Comparison of ENCODE assay signal across 9 mouse cellular contexts in genomic region chrX:59566017-59566679, GRCm38 (mm10). TPM values are rescaled to one million over a fixed set of nuclear protein-coding genes. Genes with fewer than 3 reads are reported as not detected.
DNase-seq lines count a peak whose midpoint lies in the region; ATAC-seq lines count a peak whose summit lies in the region.
"Had no signal": no experiment of that assay in that cellular context is flagged by ENCODE, and none has a peak within 500 bp of the region (broad histone marks: within the 10 kb centered on the region; RNA-seq: fewer than 3 reads in every experiment).

No protein-coding gene starts in this region.

- no peaks in the 10 kb centered on the region for H3K9me3 ChIP-seq in kidney, embryonic 14.5 days (ENCODE audit: control insufficient read depth, low read length)
- no peaks in the 10 kb centered on the region for H3K9me3 ChIP-seq in embryonic facial prominence, embryonic 13.5 days
- H3K9me3 ChIP-seq in hindbrain, embryonic 15.5 days, result no peaks in the 10 kb centered on the region
- no peaks in the 10 kb centered on the region for H3K9me3 ChIP-seq in midbrain, embryonic 15.5 days

- no peaks in the 10 kb centered on the region for H3K4me1 ChIP-seq in kidney, embryonic 14.5 days (ENCODE audit: control insufficient read depth, insufficient read depth, low read length)
- H3K4me1 ChIP-seq in embryonic facial prominence, embryonic 13.5 days, result no peaks in the 10 kb centered on the region
- 0 out of 2 replicates have a peak, but pooled peaks cover 4% of the 10 kb centered on the region for H3K4me1 ChIP-seq in hindbrain, embryonic 15.5 days (replicated peaks)
- peaks cover 4% of the 10 kb centered on the region; the same call in 1 of the 2 replicates for H3K4me1 ChIP-seq in midbrain, embryonic 15.5 days

- H3K27ac ChIP-seq in kidney, embryonic 14.5 days (ENCODE audit: low read depth, low read length), result no peak overlapping the region
- no peak overlapping the region for H3K27ac ChIP-seq in embryonic facial prominence, embryonic 13.5 days
- H3K27ac ChIP-seq in hindbrain, embryonic 15.5 days (replicated peaks), result peak overlapping the region; percentile 80
- peak overlapping the region; percentile 85 for H3K27ac ChIP-seq in midbrain, embryonic 15.5 days

- H3K4me2 ChIP-seq in kidney, embryonic 14.5 days (replicated peaks; ENCODE audit: low read depth, low read length), result peak overlapping the region; percentile 61
- peak overlapping the region; percentile 69 for H3K4me2 ChIP-seq in embryonic facial prominence, embryonic 13.5 days
- peak overlapping the region; percentile 69 for H3K4me2 ChIP-seq in hindbrain, embryonic 15.5 days
- peak overlapping the region; percentile 61 for H3K4me2 ChIP-seq in midbrain, embryonic 15.5 days

- no peak overlapping the region for H3K9ac ChIP-seq in kidney, embryonic 14.5 days (ENCODE audit: low read depth, low read length)
- H3K9ac ChIP-seq in embryonic facial prominence, embryonic 13.5 days, result no peak overlapping the region
- peak overlapping the region; percentile 66 for H3K9ac ChIP-seq in hindbrain, embryonic 15.5 days
- peak overlapping the region; percentile 61 for H3K9ac ChIP-seq in midbrain, embryonic 15.5 days

- no peak for DNase-seq in kidney, postnatal 14 days
- peak; percentile 27 for DNase-seq in Muller cell, postnatal 12 days (ENCODE audit: inconsistent ontology term)
- DNase-seq in thymus, postnatal 4 days, result peak; percentile 29
- no peak for DNase-seq in adipocyte (ENCODE audit: low spot score)

- H3K4me3 ChIP-seq in kidney, embryonic 14.5 days (ENCODE audit: low read length), result peak overlapping the region; percentile 4; the same call in 1 of the 2 replicates
- peak overlapping the region; percentile 49 for H3K4me3 ChIP-seq in embryonic facial prominence, embryonic 13.5 days
- peak overlapping the region; percentile 61 for H3K4me3 ChIP-seq in hindbrain, embryonic 15.5 days
- H3K4me3 ChIP-seq in midbrain, embryonic 15.5 days, result peak overlapping the region; percentile 56

- ATAC-seq in kidney, embryonic 14.5 days (ENCODE audit: low FRiP score, low TSS enrichment), result peak; percentile 62
- ATAC-seq in embryonic facial prominence, embryonic 13.5 days (ENCODE audit: insufficient number of reproducible peaks, insufficient read depth, low FRiP score, low TSS enrichment, low read depth), result 0 out of 2 replicates have a peak, but pooled peaks have one; percentile 27
- ATAC-seq in hindbrain, embryonic 15.5 days (ENCODE audit: low FRiP score, low read depth), result peak; percentile 60; the same call in 1 of the 2 replicates
- ATAC-seq in midbrain, embryonic 15.5 days (replicated peaks), result peak; percentile 66

- 38% methylated on average over 18 of the region's 18 CpGs for WGBS in kidney, embryonic 14.5 days
- whole genome bisulfite sequencing in embryonic facial prominence, embryonic 13.5 days, result 33% methylated on average over 18 of the region's 18 CpGs
- 29% methylated on average over 18 of the region's 18 CpGs for WGBS in hindbrain, embryonic 15.5 days
- WGBS in midbrain, embryonic 15.5 days, result 20% methylated on average over 18 of the region's 18 CpGs

- no peaks in the 10 kb centered on the region; the same call in 1 of the 2 replicates for H3K27me3 ChIP-seq in kidney, embryonic 14.5 days (ENCODE audit: control insufficient read depth, insufficient read depth, low read length)
- H3K27me3 ChIP-seq in embryonic facial prominence, embryonic 13.5 days, result peaks cover 38% of the 10 kb centered on the region
- H3K27me3 ChIP-seq in hindbrain, embryonic 15.5 days, result no peaks in the 10 kb centered on the region
- H3K27me3 ChIP-seq in midbrain, embryonic 15.5 days (replicated peaks), result no peaks in the 10 kb centered on the region

- H3K36me3 ChIP-seq in kidney, embryonic 14.5 days (ENCODE audit: control insufficient read depth, insufficient read depth, low read length), result no peaks in the 10 kb centered on the region
- no peaks in the 10 kb centered on the region for H3K36me3 ChIP-seq in embryonic facial prominence, embryonic 13.5 days
- no peaks in the 10 kb centered on the region for H3K36me3 ChIP-seq in hindbrain, embryonic 15.5 days
- H3K36me3 ChIP-seq in midbrain, embryonic 15.5 days (replicated peaks), result no peaks in the 10 kb centered on the region
- H3K36me3 ChIP-seq: G1E had no signal

RNA-seq across cellular contexts. Expression of gene Fgf13, which starts 1.7 kb away (rescaled TPM):
- polyA plus RNA-seq in kidney, embryonic 14.5 days (2014; fragmentation: Nextera tagmentation; extraction: Ambion mirVana), result 2.9 and 4.2 TPM in 2 replicates
- polyA plus RNA-seq in embryonic facial prominence, embryonic 13.5 days (2015; fragmentation: Nextera tagmentation; extraction: Ambion mirVana), result 18.7 and 18.8 TPM in 2 replicates
- polyA plus RNA-seq in hindbrain, embryonic 15.5 days (2015; fragmentation: Nextera tagmentation; extraction: Ambion mirVana), result 204 and 210 TPM in 2 replicates
- 151 and 168 TPM in 2 replicates for polyA plus RNA-seq in midbrain, embryonic 15.5 days (2015; fragmentation: Nextera tagmentation; extraction: Ambion mirVana)
- polyA plus RNA-seq: G1E had no signal

Comparison
In these comparisons a context has a peak if more than half of its experiments do, and no peak if none do; other contexts are left out.
1. H3K27ac ChIP-seq: peak in hindbrain, embryonic 15.5 days (single experiment) and midbrain, embryonic 15.5 days (single experiment); none in kidney, embryonic 14.5 days (single experiment) and embryonic facial prominence, embryonic 13.5 days (single experiment).
2. H3K4me3 ChIP-seq: peak in every context shown above with its lines; median percentile 61 in hindbrain, embryonic 15.5 days; 56 in midbrain, embryonic 15.5 days; 49 in embryonic facial prominence, embryonic 13.5 days; 4 in kidney, embryonic 14.5 days.
3. H3K9ac ChIP-seq: peak in hindbrain, embryonic 15.5 days (single experiment) and midbrain, embryonic 15.5 days (single experiment); none in kidney, embryonic 14.5 days (single experiment) and embryonic facial prominence, embryonic 13.5 days (single experiment).
4. DNase-seq: peak in Muller cell, postnatal 12 days (single experiment) and thymus, postnatal 4 days (single experiment); none in kidney, postnatal 14 days (single experiment) and adipocyte (single experiment).
5. Peak in every context shown above with its lines, with median percentiles within 50 percentile points of each other: ATAC-seq and H3K4me2 ChIP-seq.